Mouse (Mus musculus) 416B (cell line): ENCODE results near the gene Gpr152.

Experiments
- DNase-seq: peaks from one replicate; pipeline ENCODE4 v3.0.0; 2011; ENCODE audit warnings: low read depth

Gpr152 gene

DNA sequence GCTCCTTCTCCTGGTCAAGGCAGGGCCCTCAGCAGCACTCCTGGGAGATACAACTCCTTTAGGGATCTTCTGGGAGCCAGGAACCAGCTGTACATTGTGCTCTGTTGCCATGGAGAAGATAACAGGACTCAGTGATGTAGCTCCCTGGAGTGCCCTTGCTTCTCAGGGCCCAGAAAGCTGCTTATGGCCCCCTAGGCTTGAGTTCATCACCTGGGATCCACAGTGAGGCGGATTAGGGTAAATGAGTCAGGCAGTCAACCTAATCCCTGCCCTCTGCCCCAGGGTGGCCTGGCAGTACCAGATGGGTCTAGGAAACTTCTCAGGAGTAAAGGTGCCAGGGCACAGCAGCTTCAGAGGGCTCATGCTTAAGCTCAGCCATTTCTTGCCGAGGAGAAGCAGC lies at the start of gene Gpr152:
Gene Gpr152 (plus strand): TSS at position 342 of the 400 bp plus-strand sequence.
- no peak for DNase-seq

DNA sequence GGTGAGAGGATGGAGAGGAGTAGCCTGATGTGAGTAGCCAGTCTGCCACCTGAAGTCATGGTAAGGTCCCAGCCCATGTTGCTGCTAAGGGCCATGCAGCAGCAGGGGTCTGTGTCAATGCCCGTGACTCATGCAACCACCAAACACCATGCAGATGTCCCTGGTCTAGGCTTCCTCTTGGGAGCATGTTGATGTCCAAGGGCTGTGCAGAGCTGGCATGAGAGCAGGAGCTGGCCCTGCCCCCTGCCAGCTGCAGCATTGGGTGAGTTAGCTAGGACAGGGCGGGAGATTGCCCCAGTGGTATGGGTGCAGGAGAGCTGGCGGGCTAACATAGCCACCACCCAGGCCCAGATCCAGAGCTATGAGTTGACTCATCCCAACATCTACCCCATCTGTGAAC lies 49.1 kb upstream of the Gpr152 start:
- peak; percentile 51 for DNase-seq

DNA sequence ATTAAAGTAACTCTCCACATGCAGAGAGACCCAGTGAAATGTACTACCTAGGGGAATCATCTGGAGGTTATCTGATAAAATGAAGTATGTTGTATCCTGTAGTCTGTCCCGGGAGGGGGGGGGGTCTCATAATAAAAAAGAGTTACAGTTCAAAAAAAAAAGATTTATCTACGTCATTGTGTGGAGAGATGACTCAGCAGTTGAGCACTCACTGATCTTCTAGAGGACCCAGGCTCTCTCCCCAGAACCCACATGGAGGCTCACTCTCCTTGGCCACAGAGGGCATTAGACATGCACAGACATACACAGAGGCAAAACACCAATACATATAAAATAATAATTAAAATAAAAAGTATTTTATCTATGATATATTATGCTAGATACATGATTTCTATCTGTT lies 48.2 kb upstream of the Gpr152 start:
- no peak for DNase-seq

DNA sequence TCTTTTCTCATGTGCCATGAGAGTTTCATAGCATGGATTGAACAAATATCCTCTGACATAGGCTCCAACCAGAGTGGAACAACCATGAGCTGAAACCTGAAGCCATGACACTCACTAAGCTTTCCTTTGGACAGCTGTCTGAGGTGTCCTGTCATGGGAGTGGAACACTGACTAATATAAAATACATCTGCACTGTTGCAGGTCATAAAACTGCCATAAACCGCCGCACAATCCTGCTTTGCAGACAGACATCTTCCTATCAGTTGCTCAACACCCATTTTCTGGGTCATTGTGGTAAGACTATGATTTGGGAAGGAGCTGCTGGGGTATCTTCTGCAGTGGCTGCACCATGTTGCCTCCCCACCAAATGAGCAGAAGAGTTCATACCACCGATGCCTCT lies 46.8 kb upstream of the Gpr152 start:
- DNase-seq = peak; percentile 48

DNA sequence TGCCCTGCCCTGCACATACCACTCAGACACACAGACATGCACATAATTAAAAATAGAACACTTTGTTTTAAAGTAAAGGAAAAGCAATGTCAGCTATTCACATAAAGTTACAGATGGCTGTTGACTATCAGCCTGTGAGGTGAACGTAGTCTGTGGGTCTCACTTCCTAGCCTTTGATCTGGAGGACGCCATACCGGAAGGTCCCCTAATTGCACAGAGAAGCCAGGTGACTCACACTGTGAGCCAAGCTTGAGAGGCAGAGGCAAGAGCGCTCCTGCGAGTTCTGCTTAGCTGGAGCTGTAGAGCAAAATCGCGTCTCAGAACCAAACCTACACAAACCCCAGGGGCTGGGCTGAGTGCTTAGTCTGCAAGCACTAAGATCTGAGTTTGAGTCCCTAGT lies 45.8 kb upstream of the Gpr152 start:
- peak; percentile 41 for DNase-seq

DNA sequence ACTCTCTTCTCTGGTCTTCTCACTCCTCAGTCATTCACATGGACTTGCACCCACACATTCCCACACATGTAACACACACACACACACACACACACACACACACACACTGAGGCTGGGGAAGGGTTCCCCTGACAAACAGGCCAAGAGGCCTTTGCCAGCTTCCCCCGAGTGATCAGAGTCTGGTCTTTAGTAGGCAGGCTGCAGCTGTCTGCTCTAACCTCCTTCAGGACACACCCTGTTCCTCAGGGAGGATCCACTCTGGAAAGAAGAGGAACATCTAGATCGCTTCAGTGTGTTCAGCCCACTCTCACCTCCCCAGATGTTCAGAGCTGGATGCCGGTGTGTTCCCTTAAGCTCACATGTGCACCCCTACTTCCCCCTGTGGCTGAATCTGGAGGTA lies 45.2 kb upstream of the Gpr152 start:
- no peak for DNase-seq

DNA sequence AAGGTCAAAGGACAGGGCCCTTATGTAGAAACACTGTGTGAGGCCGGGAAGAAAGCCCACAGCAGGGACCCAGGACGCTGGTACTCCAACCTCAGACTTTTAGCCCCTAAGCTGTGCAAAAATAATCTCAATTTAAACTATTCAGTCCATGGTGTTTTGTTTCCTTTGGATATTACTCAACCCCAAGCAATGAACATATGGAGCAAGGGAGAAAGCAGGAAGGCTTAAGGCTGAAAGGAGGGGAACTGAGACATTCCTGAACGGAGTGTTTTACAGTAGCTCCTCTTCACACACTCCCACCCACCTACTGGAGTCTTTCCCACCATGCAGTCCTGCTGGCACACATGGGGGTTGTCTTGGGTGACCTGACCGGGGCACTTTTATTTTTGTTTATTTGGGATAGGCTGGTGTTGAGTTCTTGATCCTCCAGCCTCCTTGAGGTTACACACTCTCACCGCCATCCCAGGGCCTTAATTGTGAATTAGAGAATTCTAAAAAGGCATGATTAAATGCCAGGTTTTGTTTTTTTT lies 44.7 kb upstream of the Gpr152 start:
- no peak for DNase-seq

DNA sequence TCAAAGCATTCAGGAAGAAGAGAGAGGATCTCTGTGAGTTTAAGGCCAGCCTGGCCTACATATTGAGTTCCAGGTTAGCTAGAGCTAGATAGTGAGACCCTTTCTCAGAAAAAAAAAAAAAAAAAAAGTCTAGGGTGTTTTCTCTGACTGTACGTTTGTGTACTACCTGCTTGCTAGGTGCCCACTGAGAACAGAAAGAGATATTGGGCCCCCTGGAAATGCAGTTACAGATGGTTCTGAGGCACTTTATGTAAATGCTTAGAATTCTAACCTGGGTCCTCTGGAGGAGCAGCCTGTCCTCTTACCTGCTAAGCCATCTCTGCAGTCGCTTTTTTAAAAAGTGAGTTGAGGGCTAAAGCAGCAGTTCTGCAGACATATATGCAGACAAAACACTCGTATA lies 43.8 kb upstream of the Gpr152 start:
- DNase-seq = no peak

DNA sequence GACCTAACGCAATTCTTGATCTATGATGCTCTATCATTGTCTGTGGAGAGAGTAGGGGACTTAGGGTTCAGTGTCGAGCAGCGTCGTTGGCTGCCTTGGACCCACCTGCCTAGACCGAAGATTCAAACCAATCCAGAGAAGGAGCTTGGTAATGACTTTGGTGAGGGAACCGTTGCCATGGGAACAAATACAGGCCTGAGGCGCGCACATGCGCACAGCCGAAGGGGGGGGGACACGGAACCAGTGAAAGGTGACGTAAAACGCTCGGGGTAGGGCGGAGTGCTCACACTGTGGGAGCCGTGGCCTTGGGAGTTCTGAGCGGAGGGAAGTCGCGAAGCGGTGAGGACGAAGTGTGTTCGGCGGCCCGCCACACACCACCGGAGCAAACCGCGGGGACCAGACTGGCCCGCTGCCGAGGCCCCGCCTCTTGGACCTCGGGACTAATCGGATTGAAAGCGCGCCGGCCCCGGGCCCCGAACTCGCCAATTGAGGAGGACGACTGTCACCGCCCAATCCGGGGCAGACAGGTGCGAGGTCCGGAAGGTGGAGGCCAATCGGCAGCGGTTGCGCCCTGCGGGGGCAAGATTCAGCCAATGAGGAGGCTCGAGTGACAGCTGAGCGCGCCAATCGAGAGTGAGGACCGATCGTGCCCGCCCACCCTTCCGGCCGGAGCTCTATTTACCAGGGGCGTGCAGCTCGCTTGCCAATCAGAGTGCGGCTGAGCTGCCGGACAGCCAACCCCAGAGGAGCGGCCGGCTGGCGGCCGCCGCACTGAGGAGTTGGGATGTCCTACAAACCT lies 42.7 kb upstream of the Gpr152 start, which contains the start of gene Cdk2ap2:
Gene Cdk2ap2 (plus strand): TSS at position 541 of the 799 bp plus-strand sequence.
- DNase-seq = peak; percentile 99

DNA sequence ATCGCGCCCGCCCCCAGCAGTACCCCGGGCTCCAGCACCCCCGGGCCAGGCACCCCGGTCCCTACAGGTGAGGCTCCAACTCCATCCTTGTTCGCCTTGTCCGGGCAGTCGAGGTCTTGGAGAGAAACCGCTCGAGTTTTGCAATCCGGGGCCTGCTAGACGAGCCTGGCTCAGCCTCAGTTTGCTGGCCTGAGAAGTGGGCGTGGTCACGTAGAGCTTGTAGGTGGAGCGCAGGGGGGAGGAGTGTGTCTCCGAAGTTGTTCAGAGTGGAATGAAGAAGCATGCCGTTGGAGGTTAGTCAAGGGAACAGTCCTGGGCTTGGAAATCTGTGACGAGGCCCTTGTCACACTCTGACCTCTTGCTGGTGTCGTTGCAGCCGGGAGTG lies 42.2 kb upstream of the Gpr152 start:
- peak; percentile 96 for DNase-seq

DNA sequence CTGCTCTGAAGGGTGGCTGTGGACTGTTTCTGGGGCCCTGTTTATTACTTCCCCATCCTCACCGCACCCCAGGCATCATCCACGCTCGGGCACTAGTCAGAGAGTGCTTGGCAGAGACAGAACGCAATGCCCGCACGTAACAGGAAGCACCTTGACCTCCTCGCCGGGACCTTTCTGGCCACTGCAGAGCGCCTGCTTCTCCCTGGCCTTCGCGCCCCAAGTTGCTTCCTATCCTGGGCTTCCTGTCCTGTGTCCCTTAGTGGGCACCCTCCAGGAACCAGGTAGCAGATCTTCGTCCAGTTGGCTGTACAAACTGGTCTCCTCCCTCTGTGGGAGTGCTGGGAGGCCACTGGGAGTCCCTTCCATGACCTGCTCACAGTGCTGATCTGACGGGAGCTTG lies 41.2 kb upstream of the Gpr152 start:
- DNase-seq = peak; percentile 72

DNA sequence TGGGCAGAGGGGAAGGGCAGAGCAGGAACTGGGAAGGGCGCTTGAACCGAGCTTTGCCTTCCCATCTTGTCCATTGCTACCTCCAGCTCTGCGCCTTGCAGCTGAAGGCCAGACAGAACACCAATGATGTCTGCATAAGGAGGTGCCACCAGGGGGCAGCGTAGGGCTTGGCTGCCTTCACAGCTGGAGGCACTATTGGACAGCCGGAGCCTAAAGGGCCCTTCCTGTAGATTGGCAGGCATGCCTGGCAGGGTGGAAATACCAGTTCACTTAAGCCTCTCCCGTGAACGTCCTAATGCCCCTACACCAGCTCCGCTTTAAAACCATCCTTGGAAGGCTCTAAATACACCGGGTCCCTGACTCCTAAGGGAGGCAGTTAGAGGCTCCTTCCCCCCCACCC lies 40.5 kb upstream of the Gpr152 start:
- peak; percentile 96 for DNase-seq

DNA sequence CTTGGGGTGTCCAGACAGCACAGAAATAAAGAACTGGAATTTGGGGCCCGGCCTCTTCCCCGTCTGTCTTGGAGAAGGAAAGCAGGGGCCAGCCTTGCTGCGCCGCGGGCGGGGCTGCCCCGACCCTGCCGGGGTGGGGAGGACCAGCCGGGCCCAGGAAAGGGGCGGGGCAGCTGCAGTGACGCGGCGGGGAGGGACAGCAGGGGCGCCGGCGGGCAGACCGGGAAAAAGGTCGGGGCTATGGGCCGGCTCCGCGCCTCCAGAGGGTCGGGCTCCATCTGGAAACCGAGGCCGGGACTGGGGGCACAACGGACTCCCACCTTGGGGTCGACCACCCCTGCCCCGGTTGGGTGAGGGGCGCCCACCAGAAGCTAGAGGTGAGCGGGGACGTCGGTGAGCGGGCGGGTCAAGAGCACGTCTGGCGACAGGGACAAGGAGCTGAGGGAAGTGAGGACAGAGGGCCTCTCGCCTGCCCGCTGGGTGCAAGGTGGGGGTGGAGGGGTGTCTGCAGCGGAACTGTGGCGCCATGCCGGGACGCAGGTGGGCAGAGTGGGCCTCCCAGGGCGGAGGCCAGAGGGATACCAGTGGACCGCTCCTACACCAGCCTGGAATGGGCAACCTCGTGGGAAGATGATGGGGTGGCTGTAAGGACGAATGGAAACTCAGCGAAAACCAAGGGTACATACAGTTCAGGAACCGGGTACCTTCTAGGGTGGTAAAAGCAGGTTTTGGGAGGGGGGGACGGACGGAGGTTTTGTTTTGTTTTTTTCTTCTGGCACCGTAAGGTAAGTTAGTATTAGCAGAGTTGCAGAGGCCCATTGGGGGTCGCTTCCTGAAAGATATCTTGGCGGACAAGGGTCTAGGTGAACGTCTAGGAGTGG lies 39.5 kb upstream of the Gpr152 start, which contains the start of gene Pitpnm1:
Gene Pitpnm1 (plus strand): TSS at position 162 of the 881 bp plus-strand sequence.
- DNase-seq = peak; percentile 42

DNA sequence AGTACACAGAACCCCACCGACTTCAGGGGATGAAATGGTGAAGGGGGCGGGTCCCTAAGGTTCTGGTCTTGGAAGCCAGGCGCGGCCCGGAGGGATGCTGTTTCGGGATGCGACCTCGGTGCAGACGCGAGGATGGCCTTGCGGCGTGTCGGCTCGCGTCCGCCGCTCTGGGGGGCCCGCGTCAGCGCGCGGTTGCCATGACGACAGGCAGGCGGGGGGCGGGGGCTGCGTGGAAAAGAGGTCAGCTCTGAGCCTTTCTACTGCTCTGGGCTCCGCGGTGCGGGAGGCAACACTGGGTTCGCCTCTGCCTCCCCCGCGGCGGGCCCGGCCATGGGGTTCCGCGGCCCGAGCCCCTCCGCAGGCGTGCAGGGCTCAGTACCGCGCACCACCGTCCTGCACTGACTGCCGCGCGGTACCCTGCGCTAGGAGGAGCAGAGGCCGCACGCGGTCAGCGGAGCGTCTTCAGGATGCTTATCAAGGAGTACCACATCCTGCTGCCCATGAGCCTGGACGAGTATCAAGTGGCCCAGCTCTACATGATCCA lies 38.8 kb upstream of the Gpr152 start:
- DNase-seq = no peak

DNA sequence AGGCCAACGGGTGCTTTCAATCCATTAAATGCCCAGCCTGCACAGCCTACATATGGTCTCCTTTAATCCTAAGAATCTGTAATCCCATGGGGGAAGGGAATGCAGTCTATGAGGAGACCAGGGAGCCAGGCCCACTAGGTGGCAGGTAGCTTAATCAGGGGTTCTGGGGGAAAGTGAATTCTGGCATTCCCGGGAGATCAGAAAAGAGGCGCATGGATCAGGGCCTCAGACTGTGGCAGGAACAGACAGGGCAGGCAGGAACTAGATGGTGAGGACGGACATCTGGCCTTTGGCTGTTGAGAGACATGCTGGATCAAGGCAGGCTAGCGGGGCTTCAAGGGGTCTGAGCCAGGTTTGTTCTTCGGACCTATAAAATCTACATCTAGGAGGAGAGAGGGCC lies 38.1 kb upstream of the Gpr152 start:
- no peak for DNase-seq

DNA sequence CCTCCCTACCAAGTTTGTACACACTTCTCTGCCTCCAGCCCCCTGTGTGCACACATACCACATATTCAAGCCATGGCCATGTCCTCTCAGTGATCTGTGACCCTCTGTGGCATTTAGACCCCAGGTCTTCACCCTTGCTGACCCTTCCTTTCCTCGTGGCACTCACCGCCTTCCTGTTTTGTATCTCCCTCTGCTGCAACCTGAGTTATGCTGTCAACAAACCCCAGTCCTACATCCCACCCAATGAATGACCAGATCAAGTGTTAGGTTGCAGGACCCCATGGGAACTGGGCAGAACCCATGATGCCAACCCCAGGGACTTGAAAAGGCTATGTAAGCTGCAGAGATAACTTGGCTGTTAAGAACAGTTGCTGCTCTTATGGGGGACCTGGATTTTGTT lies 37.5 kb upstream of the Gpr152 start:
- DNase-seq = no peak

DNA sequence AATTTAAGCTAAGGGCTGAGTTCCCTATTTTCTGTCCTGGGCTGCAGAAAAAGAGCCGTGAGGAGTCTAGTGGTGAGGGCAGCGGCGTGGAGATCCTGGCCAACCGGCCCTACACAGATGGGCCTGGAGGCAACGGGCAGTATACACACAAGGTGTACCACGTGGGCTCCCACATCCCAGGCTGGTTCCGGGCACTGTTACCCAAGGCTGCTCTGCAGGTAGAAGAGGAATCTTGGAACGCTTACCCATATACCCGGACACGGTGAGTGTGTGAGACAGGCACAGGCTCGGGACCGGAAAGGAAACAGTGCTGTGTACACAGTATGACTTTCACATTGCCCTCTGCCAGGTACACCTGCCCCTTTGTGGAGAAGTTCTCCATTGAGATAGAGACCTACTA lies 37.0 kb upstream of the Gpr152 start:
- DNase-seq = no peak

DNA sequence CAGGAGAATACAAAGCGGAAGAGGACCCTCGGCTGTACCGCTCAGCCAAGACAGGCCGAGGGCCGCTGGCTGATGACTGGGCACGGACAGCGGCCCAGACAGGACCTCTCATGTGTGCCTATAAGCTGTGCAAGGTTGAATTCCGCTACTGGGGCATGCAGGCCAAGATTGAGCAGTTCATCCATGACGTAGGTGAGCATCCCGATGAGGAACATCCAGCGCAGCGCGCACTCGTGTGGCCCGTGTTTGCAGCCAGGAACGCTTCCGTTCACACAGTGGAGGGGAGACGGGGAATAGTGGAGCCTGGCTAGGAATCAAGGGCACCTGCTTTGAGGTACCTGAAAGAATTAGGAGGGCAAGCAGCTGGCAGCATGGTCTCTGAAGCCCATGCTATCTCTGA lies 36.3 kb upstream of the Gpr152 start:
- no peak for DNase-seq

DNA sequence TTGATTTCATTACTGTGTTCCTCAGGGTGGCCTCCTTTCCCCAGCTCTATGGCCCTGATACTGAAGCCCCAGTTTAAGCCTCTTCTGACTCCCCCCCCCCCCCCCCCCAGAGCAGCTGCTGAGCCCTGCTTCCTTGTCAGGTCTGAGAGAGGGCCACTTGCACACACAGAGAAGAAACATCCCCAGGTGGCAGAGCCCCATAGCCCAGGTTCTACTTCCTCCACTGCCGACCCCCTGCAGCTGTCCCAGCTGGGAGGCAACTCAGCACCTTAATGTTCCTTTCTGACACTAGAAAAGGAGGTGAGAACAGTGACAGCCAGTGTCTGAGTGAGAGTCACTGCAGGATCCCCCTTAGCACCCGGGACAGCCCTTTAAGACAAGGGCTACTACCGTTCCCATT lies 35.8 kb upstream of the Gpr152 start:
- no peak for DNase-seq

DNA sequence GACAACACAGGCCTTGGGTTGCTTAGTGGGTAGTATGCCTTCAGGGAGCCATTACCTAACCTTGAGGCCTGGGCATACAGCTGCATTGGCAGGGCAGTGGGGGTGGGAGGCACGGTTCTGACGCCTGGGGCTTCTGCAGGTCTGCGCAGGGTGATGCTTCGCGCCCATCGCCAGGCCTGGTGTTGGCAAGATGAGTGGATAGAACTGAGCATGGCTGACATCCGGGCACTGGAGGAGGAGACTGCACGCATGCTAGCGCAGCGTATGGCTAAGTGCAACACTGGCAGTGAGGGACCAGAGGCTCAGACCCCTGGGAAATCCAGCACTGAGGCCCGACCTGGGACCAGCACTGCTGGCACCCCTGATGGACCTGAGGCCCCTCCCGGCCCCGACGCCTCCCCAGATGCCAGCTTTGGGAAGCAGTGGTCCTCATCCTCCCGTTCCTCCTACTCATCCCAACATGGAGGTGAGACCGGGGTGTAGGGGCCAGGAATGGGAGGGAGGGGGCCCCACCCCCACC lies 34.9 kb upstream of the Gpr152 start:
- DNase-seq = no peak

DNA sequence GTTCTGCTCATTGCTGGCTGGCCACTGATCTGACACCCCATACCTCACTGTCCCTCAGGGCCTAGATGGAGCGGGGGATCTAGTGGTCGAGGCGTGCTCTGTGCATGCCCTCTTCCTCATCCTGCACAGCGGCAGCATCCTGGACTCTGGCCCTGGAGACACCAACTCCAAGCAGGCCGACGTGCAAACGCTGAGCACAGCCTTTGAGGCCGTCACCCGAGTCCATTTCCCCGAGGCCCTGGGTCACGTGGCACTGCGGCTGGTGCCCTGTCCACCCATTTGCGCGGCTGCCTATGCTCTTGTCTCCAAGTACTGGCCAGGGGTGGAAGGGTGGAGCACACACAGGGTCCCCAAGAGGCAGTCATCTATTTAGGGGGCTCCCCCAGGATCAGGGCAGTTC lies 32.9 kb upstream of the Gpr152 start:
- DNase-seq = no peak

DNA sequence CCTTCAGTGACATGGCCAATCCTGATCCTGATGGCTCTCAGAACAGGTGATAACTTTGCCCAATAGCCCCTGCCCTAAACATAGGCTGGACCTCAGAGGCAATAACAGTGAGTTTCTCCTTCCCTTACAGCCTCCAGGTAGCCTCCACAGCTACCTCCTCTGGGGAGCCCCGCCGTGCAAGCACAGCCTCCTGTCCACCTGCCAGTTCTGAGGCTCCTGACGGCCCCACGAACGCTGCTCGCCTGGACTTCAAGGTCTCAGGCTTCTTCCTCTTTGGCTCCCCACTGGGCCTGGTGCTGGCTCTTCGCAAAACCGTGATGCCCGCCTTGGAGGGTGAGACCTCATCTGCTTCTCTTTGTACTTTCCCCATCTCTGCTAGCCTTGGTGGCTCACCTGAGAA lies 31.1 kb upstream of the Gpr152 start:
- DNase-seq = no peak
